Mouse (Mus musculus) brain, embryonic 14.5 days (tissue): ENCODE measurements around the gene Wnk1.

Source experiments
- CTCF ChIP-seq: fragments of 200-500 bp; IDR thresholded peaks from 2 replicates; pipeline ENCODE4 v1.5.1; 2012; ENCODE audit warnings: inconsistent platforms, mild to moderate bottlenecking, moderate library complexity, borderline replicate concordance; ENCODE audit not compliant: insufficient read depth, insufficient read length; ENCODE audit errors: extremely low read depth
- POLR2A ChIP-seq: fragments of 200-500 bp; IDR thresholded peaks from 2 replicates; pipeline ENCODE4 v1.6.1; 2012; ENCODE audit warnings: mild to moderate bottlenecking, inconsistent platforms, borderline replicate concordance; ENCODE audit not compliant: poor library complexity, insufficient read depth, insufficient read length, severe bottlenecking; ENCODE audit errors: extremely low read depth

DNA sequence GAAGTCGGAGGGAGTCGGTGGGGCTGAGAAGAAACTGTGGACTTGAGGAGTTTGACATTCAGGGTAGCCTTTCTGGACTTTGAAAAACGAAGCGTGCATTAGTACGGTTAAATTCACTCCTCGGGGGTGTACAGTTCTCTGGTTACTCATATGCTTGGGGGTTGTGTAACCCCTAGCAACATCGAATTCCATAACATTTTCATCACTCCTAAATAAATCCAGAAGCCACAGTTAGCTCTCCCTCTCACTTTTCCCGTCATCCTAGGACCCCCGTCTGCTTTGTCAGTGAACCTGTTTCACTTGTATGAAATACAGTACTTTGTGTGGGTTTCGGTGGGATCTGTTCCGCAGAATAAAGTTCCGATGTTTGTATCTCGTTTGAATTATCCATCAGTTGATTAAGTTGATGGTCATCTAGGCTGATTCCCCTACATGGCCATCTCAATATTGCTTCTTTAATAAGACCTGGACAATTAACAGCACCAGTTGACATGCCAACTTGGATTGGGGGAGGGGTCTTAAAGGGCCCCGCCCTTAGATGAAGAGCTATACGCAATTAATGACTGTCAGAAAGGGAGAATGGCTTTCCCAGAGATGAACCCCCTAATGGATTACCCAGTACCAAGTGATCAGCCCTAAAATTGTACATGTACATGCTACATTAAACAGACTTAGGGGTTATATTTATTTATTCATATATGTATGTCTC is 135.2 kb downstream of the Wnk1 start:
- no peak for TF ChIP-seq POLR2A
- no peak for TF ChIP-seq CTCF
